Mouse (Mus musculus): ENCODE results near the gene Llph.

Llph gene

GRCm38 (mm10) chr10:120218996-120219395 lies 7.9 kb upstream of the Llph start:
- CTCF ChIA-PET, result no interaction called here

DNA sequence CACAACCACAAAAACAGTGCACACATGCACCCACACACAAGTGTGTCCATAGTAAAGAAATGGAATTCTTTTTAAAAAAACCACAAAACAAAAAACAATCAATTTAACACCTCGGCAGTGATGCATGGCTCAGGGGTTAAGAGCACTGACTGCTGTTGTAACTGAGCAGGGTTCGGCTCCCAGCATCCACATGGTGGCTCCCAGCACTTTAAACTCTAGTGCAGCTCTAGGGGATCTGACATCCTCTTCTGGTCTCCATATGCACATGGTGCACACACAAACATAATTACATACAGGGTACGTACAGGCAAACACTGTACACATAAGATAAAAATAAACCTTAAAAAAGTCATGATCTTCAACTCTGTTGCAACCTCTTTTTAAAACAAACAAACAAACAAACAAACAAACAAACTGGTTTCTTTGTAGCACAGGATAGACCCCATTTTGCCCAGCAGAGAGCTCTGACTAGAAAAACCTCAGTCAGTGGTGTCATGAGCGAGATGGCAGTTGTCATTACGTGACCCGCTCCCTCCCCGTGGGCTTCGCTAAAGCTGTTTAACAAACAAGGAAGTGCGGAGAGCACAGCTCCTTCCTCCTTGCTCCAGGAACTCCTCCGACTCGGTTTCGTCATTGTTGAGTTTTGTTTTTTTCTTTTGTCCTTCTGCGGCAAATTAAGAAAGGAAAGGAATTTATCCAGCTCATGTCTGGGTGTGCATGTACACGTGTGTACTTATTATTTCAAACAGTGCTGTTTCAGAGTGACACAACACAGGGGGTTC lies 7.1 kb upstream of the Llph start:
- CTCF ChIA-PET, result interaction anchor here (0.5 kb wide), 1 partner anchor 107 kb away, joined by 3 read pairs; no protein-coding TSS in a partner anchor

GRCm38 (mm10) chr10:120220776-120221175 lies 6.1 kb upstream of the Llph start:
- CTCF ChIA-PET, result no interaction called here

- CTCF ChIA-PET, result no interaction called here
These were observed 4.8 kb downstream of the Llph start for GRCm38 (mm10) chr10:120231718-120232117.

DNA sequence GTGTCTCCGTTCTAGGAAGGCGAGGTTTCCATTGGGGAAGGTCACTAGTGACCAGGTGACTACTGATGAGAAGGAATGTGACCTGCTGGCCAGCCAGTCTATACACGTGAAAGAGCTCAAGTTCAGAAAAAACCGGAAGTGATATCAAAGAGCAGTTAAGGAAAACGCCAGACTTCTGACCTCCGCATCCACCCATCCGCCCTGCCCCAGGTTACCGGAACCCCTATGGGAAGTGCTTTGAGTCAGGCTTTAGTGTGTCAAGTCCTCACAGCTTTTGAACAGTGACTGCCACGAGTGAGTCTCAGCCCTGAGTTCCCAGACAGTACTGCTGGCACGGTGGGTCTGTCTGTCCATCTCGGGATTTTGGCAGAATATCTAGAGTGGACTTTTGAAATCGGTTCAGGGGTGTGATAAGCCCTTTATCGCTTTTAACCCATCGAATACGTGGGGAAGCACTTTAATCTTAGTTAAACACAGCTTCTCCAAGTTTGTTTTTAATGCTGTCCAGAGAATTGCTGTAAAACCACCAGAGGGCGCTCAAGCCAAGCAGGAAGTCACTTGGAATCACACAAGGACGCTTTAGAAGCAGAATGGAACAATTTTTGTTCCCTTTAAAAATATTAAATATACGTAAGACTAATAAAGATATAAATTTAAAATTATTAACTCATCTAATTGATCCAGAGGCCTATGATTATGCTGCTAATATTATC lies 6.9 kb downstream of the Llph start:
- CTCF ChIA-PET, result interaction anchor here (0.6 to 1.2 kb wide), 2 partner anchors 9 to 81 kb away, joined by 3 to 11 read pairs; no protein-coding TSS in a partner anchor

- CTCF ChIA-PET, result interaction anchor here (0.7 kb wide), 1 partner anchor 33 kb away, joined by 4 read pairs; no protein-coding TSS in a partner anchor
These were observed 10.0 kb downstream of the Llph start for GRCm38 (mm10) chr10:120236855-120237254.

DNA sequence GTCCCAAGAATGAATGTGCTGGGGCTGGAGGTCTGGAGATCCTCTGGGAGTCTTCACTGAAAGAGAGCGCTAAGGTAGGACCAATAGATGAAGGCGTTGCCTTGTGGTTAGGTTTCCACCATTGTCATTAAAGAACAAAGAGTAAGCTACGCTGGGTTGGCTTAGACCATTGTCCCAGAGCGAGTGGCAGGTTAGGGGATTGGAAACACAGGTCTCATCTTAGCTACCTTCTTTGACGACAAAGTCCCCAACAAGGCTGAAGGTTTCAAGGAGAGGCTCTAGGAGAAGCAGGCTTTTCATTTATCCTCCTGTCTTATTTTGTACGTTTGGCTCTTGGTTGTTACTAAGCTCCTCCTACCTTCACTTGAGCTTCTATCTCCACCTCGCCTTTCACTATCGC lies 11.4 kb downstream of the Llph start:
- CTCF ChIA-PET, result interaction anchor here (0.6 kb wide), 1 partner anchor 30 kb away, joined by 3 read pairs; no protein-coding TSS in a partner anchor

DNA sequence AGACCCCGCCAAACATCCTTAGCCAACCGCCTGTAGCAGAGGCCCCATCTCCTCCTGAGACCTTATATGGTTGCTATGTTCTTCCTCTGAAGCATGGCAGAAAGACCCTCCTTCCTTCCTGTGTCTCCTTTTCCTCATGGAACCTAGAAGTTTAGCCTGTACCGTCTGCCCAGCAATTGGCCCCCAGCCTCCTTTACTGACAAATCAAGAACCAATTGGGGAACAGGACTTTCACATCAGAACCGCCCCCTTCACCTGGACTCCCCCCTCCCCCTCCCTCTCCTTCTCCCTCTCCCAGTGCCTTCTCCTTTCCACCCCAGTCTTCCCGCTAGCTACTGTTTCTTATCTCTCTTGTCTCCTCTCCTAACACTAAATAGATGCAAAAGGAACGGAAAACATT lies 12.6 kb downstream of the Llph start:
- CTCF ChIA-PET, result no interaction called here

GRCm38 (mm10) chr10:120242421-120242820 lies 15.6 kb downstream of the Llph start:
- CTCF ChIA-PET, result no interaction called here

GRCm38 (mm10) chr10:120245681-120246080 lies 18.8 kb downstream of the Llph start:
- CTCF ChIA-PET, result no interaction called here

- CTCF ChIA-PET, result no interaction called here
These were observed 20.3 kb downstream of the Llph start for GRCm38 (mm10) chr10:120246994-120247750.

DNA sequence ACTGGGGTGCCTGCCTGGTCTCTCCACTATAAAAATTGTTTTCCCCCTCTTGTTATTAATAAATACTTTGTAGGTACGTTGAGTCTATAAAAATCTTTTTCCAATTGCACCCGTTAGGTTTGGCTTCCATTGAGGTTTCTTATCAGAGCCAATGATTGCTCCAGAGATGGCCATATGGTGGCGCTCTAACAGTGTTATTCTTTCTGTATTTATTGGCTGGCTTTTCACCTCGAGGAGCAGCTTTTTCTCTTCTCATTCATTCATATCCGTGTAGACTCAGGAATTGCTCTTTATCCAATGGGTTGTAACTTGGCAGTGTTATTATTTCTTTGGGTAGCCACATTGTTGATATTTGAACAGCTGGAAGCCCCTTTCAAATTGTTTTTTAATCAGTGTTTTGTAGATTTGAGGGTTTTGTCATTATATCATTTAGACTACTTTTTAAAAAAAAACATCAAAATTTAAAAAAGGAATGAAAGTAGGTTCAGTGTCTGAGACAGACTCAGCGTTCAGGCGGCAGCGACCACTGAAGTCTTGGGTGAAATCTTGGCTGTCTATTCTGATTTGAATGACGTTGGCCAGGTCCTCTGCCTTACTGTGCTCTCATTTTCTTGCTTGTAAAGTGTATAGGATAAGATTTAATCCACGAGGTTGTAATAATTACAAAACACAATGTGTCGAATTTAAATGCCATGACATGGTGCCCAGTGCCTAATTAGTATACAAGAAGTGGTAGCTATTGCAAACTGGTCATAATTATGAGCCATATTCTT lies 24.2 kb downstream of the Llph start:
- CTCF ChIA-PET, result no interaction called here

GRCm38 (mm10) chr10:120251791-120252190 lies 24.9 kb downstream of the Llph start:
- CTCF ChIA-PET, result no interaction called here

DNA sequence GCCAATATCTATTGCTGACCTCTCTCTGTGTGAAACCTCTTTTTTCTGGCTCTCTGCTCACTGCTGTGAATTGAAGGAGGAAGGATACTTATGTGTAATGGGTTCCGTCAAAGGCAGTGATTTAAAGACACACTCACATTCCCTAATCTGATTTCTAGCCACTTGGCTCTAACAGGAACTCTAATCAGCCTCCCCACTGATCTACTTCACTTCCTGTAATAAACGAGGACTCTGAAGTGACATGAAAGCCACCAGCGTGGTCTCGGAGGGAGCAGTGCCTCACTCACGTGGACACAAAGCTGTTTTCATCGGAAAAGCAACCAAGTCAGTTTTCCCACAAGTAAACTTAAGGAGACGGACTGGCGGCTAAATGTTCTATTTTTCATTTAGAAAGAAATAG lies 25.9 kb downstream of the Llph start:
- CTCF ChIA-PET, result no interaction called here

DNA sequence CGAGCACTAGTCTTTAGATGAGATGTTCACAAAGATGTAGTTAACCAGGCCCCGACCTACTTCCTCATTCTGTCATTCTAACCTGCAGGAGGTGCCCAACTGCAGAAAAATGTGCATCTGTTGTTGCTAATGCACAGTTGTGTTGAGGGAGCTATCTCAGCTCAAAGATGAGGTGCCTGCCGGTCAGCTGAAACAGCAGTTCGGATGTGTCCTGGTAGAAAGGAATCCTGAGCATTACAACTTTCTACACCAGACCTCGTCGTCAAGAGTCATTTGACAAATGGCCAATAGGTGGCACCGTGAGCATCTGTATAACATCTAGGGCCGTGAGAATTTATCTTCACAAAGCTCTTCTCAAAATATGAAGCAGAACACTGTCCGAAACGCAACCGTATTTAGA lies 30.4 kb downstream of the Llph start:
- CTCF ChIA-PET, result no interaction called here

DNA sequence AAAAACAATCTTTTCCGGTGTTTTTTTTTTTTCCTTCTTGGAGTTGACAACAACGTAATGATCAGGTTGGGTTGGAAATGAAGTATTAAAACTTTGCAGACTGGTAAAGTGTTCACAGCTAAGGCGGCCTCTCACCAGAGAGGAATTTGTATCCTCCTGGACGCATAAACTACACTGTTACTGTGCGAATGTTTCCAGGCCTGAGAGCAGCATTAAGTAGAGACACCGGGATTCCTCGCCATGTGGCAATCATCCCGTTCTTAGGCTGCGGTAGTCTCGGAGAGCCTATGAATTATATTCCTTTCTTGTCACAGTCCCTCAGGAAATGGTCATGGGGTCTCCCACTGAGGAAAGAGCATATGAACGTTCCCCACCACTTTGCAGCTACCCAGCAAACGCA lies 40.9 kb downstream of the Llph start:
- CTCF ChIA-PET, result no interaction called here

DNA sequence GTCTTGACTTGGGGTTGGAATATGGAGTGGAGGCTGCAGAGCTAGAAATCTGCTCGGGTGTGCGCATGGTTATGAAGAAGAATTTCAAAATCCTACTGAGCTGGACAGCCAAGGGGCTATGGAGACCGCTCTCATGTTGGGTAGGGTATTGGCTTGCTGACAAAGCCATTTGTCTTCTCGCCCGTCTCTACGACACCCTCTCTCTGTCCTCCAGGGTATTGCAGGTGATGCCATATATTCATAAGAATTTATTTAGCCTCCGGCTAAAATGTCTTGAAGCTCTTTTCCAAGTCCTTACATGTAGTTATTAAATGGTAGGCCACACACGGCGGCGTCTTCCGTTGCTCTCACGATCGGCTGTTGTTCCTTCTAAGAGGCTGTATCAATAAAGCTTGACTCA lies 43.1 kb downstream of the Llph start:
- CTCF ChIA-PET, result interaction anchor here (0.6 to 0.7 kb wide), 3 partner anchors 33 to 428 kb away, joined by 3 to 10 read pairs (median 4); no protein-coding TSS in a partner anchor

DNA sequence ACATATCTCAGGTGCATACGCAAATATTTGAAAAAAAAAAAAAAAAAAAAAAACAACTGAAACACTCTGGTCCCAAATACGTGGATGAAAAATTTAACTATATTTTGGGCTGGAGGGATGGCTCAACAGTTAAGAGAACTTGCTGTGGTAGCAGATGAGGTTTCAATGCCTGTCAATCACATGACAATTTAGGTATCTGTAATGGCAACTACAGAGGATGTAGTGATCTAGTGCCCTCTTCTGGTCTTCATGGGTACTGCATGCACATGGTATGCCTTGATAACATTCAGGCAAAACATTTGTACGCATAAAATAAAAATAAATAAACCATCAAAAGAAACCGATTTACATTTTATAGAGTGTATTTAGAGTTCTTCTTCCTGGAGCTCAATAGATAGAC lies 43.9 kb downstream of the Llph start:
- CTCF ChIA-PET, result interaction anchor here (0.6 to 0.7 kb wide), 2 partner anchors 36 to 1840 kb away, joined by 5 to 10 read pairs; no protein-coding TSS in a partner anchor

GRCm38 (mm10) chr10:120271318-120271717 lies 44.4 kb downstream of the Llph start:
- CTCF ChIA-PET, result interaction anchor here (0.6 to 0.7 kb wide), 2 partner anchors 141 to 1841 kb away, joined by 5 to 8 read pairs; no protein-coding TSS in a partner anchor

GRCm38 (mm10) chr10:120271879-120272269 lies 45.0 kb downstream of the Llph start:
- CTCF ChIA-PET, result interaction anchor here (0.6 to 0.7 kb wide), 2 partner anchors 142 to 1128 kb away, joined by 4 to 8 read pairs; no protein-coding TSS in a partner anchor

GRCm38 (mm10) chr10:120272270-120272883 lies 45.5 kb downstream of the Llph start:
- CTCF ChIA-PET, result interaction anchor here (0.6 kb wide), 1 partner anchor 1129 kb away, joined by 4 read pairs; no protein-coding TSS in a partner anchor
